Mouse (Mus musculus): ENCODE data around the gene Cdk20. TPM values are rescaled to one million over a fixed set of nuclear protein-coding genes. Genes with fewer than 3 reads are reported as not detected.

The Cdk20 gene
- polyA plus RNA-seq, 2 experiments = 12.3 to 19.9 TPM

DNA sequence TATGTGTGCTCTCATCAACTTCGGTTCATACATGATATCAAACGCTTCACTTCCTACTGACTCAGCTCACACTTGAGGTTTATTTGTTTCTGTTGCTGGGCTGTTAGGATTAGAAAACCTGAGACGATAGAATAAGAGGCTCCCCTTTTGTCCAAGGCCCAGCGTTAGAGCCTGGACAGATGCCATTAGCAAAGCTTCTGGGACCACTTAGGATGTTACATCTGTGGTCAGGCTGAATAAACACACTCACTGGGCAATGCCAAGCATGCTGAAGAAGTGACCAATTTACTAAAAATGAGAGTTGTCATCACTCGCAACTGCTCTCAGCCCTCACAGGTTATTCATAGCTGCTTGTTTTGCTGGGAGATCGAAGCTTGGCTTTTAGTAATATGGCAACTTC is 57.8 kb downstream of the Cdk20 start:
- Histone ChIP-seq H3K4me2 (replicated peaks; ENCODE audit: low read depth, low read length, severe bottlenecking) (no peak overlapping the region), H3K27ac (replicated peaks; ENCODE audit: low read depth, low read length) (no peak overlapping the region), H3K4me1 (ENCODE audit: control insufficient read depth, insufficient read depth, low read length) (no peaks in the 10 kb centered on the region), H3K9me3 (ENCODE audit: control insufficient read depth, low read length) (no peaks in the 10 kb centered on the region), H3K27me3 (ENCODE audit: control insufficient read depth, insufficient read depth, low read length) (no peaks in the 10 kb centered on the region), H3K9ac (ENCODE audit: low read depth, low read length, severe bottlenecking) (no peak overlapping the region), H3K4me3 (replicated peaks; ENCODE audit: low read length) (no peak overlapping the region), H3K36me3 (ENCODE audit: control insufficient read depth, insufficient read depth, low read length) (no peaks in the 10 kb centered on the region)
- 80% methylated on average over 6 of the region's 6 CpGs for WGBS
- ATAC-seq (ENCODE audit: low FRiP score, low read depth) (no peak), DNase-seq (ENCODE audit: low spot score) (no peak)
- TF ChIP-seq POLR2A (IDR thresholded peaks at IDR 0.05; ENCODE audit: borderline replicate concordance, extremely low read depth, insufficient read depth, insufficient read length) = no peak

Other genes with a start within 250 kb of the Cdk20 start
- gene Cdc14b, start 157.0 kb upstream of the Cdk20 start, polyA plus RNA-seq (2012; rRNA removed) = 15.3 TPM in 2 replicates
- gene Cdc14b, start 157.0 kb upstream of the Cdk20 start, polyA plus RNA-seq (2014; fragmentation: Nextera tagmentation; extraction: Ambion mirVana) = 16.1 and 18.2 TPM in 2 replicates
- gene Aaed1, start 119.6 kb upstream of the Cdk20 start, polyA plus RNA-seq (2012; rRNA removed) = 19.3 and 19.8 TPM in 2 replicates
- 31.9 and 32.8 TPM in 2 replicates for gene Aaed1, start 119.6 kb upstream of the Cdk20 start, polyA plus RNA-seq (2014; fragmentation: Nextera tagmentation; extraction: Ambion mirVana)
- gene Ctsl, start 61.4 kb upstream of the Cdk20 start, polyA plus RNA-seq (2012; rRNA removed) = 113 and 161 TPM in 2 replicates
- gene Ctsl, start 61.4 kb upstream of the Cdk20 start, polyA plus RNA-seq (2014; fragmentation: Nextera tagmentation; extraction: Ambion mirVana) = 228 and 249 TPM in 2 replicates
- not detected in 2 replicates for gene Fam240b, start 65.5 kb downstream of the Cdk20 start, polyA plus RNA-seq (2012; rRNA removed)
- not detected in 2 replicates for gene Fam240b, start 65.5 kb downstream of the Cdk20 start, polyA plus RNA-seq (2014; fragmentation: Nextera tagmentation; extraction: Ambion mirVana)

All from limb, embryonic 14.5 days (tissue).